Mouse (Mus musculus) neural tube, embryonic 10.5 days (tissue): ENCODE data around the gene 4931428F04Rik.
A peak's percentile ranks its signal among the peaks of the same experiment; 100 is the strongest.
"Not testable (repeated sequence)": the region's sequence is repeated elsewhere in the genome, so short reads cannot be mapped to it uniquely, and the experiment has no call there.

Source experiments
- DNase-seq: peaks from one replicate; pipeline ENCODE4 v3.0.0-alpha.2; 2017; ENCODE audit warnings: low spot score; ENCODE audit errors: extremely low spot score

The 4931428F04Rik gene

DNA sequence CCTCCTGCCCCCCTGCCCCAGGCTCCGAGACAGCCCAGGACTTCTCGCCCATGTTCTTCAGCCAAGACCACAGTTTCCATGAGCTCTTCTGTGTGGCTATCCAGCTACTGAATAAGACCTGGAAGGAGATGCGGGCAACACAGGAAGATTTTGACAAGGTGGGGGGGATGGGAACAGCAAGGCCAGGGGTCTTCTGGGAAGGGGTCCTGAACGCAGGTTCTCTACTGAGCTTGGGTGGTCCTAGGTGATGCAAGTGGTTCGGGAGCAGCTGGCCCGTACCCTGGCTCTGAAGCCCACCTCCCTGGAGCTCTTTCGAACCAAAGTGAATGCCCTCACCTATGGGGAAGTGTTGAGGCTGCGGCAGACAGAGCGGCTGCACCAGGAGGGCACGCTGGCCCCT, 18.8 kb upstream of the 4931428F04Rik start:
- no peak for DNase-seq

- no peak for DNase-seq
Measured at GRCm38 (mm10) chr8:105307670-105308069, 18.0 kb upstream of the 4931428F04Rik start.

DNA sequence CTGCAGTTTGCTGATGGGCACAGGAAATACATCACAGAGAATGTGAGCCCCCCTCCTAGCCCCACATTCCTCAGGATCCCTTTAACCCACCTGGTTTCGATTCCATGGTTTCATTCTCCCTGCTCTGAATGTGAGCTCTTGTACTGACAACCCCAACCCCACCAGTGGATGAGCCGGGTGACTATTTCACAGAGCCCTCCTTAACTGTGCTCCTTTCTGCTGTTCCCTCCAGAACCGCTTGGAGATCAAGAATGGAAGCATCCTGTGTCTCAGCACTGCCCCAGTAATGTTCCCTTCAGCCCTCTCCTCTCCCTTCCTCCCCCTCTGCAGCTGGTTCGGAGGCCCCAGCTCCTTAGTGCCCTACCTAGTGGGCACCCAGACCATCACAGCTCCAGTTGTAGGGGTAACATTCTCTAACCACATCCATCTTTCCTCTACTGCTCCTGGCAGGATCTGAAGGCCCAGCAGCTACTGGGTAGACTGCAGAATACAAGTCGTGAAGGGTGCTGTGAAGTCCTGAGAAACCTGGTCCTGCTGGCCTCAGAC, 16.6 kb upstream of the 4931428F04Rik start:
- DNase-seq, result no peak

- DNase-seq, result peak; percentile 49
Measured at GRCm38 (mm10) chr8:105305211-105306145, 15.8 kb upstream of the 4931428F04Rik start, which contains the start of gene Elmo3. Elmo3 (plus strand) TSS chr8:105305601.

- DNase-seq, result no peak
Measured at GRCm38 (mm10) chr8:105304325-105305210, 14.9 kb upstream of the 4931428F04Rik start.

DNA sequence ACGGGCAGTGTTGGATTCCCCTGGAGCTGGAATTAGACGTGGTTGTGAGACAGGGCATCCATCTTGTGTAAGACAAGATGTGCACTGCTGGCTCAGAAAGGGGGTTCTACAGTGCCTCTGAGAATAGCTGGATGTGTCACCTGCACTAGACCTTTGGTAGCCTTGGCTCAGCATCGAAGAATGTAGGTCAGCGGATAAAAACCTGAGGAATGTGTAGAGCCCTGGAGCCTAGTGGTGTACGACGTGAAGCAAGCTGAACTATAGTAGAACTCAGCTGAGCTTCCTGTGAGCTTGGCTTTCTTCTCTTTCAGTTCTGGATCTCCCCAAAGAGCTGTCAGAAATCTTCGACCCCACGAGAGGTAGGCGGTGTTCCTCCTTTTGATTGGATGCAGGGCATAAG, 14.2 kb upstream of the 4931428F04Rik start:
- no peak for DNase-seq

- DNase-seq, result no peak
Measured at GRCm38 (mm10) chr8:105303396-105303795, 13.7 kb upstream of the 4931428F04Rik start.

DNA sequence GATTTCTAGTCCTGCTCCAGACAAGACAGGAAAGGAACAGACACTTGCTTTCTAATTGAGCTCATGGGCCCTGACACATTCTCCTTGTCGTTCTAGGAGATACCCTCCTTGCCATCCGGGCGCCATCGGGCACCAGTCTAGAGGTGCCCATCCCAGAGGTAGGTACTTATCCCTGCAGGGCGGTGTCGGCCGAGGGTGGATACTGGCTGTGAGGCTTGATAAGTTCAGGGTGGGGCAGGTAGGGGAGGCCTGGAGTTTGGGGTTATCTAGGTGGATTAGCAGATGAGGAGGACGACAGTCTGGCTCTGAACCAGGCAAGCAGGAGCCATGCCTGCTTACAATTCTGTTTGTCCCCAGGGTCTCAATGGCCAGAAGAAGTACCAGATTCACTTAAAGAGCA, 10.3 kb upstream of the 4931428F04Rik start:
- no peak for DNase-seq

DNA sequence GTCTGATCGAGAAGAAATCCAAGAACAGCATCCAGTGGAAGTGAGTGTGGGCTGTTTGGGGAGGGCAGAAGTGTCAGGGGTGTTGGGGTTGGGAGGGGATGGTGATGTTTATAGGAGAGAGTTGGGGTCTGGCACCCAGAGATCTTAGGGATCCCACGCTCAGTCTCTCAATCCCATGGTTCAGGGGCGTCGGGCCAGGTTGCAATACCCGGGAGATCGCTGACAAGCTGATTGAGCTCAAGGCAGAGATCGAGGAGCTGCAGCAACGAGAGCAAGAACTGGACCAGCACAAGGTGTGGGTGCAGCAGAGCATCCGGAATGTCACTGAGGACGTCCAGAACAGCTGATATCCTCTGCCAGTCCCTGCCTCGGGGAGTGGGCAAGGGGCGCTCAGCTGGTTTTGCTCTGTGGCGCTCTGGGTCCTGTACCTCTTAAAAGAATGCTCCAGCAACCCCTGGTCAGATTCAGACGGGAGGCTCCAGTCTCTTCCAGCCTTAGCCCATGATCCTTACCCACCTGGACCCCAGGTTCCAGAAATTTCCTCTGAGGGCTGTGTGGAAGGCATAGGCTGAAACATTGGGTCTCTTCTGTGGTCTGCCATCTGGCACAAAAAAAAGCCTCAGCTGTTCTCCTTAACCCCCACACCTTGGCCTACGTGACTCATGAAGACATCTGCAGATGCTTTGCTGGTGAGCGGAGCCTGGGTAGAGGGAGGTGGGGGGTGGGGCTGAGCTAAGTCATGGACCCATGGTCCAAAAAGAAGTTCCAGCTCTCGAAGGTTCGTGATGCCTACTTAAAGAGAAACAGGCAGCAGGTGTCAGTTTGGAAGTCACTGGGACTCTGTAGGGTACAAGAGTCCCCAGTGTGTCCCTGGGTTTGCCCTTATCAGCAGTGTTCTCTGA, 8.9 kb upstream of the 4931428F04Rik start:
- no peak for DNase-seq

DNA sequence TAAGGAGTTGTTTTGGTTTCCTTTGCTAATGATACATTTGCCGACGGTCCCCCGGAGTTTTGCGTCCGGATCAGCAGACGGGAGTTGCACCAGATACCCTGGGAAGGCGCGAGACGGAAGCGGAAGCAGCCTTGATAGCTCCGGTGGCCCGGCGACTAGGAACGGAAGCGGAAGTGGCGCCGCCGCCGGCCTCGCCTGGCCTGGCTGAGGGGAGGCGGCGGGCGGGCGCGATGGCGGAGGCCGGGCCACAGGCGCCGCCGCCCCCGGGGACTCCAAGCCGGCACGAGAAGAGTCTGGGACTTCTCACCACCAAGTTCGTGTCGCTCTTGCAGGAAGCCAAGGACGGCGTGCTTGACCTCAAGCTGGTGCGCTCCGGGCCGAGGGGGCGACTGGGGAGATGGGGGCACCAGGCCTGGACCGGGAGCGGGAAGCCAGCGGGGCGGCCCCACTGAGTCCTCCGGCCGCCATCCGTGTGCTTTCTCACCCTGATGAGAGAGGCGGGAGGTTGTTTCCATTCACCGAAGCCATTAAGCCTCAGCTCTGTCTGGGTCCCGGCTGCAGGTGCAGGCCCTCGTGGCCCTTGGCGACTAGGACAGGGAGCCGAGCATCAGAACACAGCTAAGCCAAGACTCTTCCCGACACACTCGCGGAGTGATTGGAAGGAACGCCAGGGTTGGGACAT, 8.0 kb upstream of the 4931428F04Rik start, which contains the start of gene E2f4:
Gene E2f4 (plus strand): TSS at position 153 of the 682 bp plus-strand sequence.
- peak; percentile 93 for DNase-seq

GRCm38 (mm10) chr8:105295895-105296573, 6.4 kb upstream of the 4931428F04Rik start, which contains the start of gene Exoc3l:
Exoc3l (minus strand) TSS chr8:105296101.
- DNase-seq, result no peak

GRCm38 (mm10) chr8:105295256-105295655, 5.6 kb upstream of the 4931428F04Rik start:
- DNase-seq, result no peak

DNA sequence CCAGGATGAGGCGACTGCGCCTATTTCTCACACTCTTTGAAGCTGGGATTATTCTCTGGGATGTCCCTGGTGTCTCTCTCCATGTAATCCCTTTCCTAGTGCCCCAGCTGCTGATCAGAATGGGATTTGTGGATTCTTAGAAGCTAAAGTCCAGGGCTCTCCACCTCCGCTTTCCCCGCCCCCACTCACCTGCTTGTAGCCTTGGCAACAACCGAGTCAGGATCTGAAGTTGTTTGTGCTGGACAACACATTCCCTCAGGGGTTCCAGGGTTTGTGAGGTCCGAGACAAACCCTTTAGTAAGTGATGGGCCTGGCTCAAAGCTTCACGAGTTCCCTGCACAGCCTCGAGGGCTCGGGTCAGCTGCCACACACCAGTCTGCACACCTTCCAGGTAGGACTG, 5.1 kb upstream of the 4931428F04Rik start:
- no peak for DNase-seq

DNA sequence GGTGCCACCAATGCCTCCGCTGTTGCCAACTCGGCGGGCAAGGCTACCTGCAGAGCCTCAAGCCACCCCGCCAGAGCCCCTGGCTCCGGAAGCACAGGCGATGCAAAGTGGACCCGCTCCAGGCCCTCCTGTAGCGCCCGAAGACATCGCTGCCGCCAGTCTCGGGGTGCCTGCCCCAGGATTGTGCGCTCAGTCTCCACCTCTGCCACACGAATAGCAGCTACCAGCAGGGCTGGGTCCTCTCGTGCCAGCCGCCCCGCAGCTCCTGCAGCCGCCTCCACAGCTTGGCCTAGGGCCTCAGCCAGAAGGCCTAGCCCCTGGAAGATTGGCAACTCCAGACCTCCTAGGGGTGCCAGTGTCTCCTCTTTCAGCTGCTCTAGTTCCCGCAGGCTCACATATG, 3.7 kb upstream of the 4931428F04Rik start:
- DNase-seq, result no peak

DNA sequence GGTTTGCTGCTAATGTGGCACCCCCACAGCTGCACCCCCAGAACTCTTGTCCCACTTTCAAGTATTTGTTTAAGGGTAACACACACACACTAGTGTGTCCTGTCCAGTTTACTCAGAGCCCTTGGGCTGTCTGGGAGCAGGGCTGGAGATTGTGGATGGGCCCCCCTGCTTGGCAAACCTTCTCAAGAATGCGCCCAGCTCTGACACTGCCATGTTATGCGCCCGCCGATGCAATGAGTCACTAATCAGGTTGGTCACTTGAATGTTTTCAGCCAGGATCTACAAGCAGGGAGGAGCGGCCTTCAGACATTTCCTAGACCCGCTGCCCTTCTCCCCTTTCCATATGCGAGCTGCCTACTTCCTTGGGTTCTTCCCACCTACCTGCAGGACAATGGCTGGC, 2.8 kb upstream of the 4931428F04Rik start:
- no peak for DNase-seq

DNA sequence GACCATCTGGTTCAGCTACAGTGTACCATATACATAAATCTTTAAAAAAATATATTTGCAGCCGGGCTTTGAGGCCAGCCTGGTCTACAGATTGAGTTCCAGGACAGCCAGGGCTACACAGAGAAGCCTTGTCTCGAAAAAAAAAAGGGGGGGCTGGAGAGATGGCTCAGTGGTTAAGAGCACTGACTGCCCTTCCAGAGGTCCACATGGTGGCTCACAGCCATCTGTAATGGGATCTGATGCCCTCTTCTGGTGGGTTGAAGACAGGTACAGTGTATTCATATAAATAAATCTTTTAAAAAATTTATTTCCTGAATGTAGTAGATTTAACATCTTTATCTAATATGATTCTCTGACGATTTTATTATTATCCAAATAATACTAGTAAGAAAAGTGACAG, 2.1 kb upstream of the 4931428F04Rik start:
- DNase-seq, result not testable (repeated sequence)

GRCm38 (mm10) chr8:105291364-105291763, 1.7 kb upstream of the 4931428F04Rik start:
- DNase-seq, result not testable (repeated sequence)

GRCm38 (mm10) chr8:105290554-105291314, 1.1 kb upstream of the 4931428F04Rik start:
- peak; percentile 94 for DNase-seq
